Mouse (Mus musculus) ES-Bruce4 (cell line): ENCODE results near the gene Fbxo45.

Experiments
- CTCF ChIP-seq: IDR thresholded peaks from one replicate; pipeline ENCODE4 v1.8.1; 2011; ENCODE audit warnings: low read depth, low read length
- POLR2A ChIP-seq: IDR thresholded peaks from one replicate; pipeline ENCODE4 v1.8.1; 2011; ENCODE audit warnings: low read length; ENCODE audit not compliant: insufficient read depth

DNA sequence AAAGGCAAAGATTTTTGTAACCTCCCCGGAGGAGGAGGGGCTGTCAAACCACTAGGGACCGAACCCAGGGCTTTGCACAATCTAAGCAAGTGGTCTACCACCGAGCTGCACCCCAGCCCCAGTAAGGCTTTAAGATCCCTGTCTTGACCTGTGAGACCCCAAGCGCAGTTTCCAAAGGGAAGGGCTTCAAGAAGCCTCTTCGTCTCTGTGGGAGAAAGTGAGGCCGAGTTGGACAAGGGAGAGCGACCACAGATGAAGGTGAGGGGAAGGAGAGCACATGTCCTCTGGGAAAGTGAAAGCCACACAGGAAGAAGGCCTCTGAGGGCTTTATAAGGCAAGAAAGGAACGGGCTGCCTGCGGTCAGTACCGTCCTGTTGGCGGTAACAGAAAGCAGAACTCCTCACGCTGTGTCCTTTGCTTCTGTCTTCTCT lies 56.9 kb downstream of the Fbxo45 start:
- no peak for TF ChIP-seq POLR2A
- TF ChIP-seq CTCF, result no peak
